Mouse (Mus musculus) fibroblast of lung, adult 2 months (primary cell): ENCODE data around the gene H13.
A peak's percentile ranks its signal among the peaks of the same experiment; 100 is the strongest.

Experiments
- DNase-seq: peaks from one replicate; pipeline ENCODE4 v3.0.0-alpha.2; 2011; ENCODE audit warnings: low read depth

H13 gene

GRCm38 (mm10) chr2:152669256-152669638 lies at the start of gene H13:
Gene H13 (plus strand): TSS chr2:152669461.
- DNase-seq = no peak

DNA sequence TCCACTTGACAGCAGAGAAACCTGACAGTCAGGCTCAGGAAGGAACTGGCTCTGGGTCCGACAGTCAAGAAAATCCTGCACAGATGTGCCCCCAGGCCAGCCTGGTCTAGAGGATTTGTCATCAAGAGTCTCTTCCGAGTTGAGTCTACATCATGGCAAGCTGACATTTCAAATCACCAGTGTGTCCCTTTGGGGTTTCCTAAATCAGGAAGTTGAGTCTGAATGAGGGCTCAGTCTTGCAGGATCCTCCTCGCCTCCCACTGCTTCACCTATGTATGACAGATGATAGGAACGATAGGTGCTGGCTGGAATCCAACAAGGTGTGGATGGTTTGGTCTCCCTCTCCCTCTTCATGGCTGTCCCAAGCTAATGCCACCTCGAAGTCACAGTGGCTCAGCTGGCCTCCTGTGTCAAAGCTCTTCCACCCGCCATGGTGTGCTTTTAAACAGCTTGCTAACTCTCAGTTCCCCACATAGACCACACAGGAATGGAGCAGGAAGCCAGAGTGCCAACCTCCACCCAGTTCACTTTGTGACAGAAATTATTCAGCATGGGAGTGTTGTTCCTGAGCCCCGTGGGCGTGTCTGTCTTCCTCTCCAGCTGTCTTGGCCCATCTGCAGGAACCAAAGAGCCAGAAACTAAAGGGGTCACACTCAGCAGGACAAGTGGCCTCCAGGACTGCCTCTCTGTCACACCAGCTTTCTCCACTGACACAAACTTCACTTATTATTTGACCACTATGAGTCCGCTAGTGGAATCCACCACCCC lies 48.7 kb upstream of the H13 start:
- DNase-seq = no peak

- DNase-seq = no peak
Observed at GRCm38 (mm10) chr2:152622151-152622550, 47.1 kb upstream of the H13 start.

DNA sequence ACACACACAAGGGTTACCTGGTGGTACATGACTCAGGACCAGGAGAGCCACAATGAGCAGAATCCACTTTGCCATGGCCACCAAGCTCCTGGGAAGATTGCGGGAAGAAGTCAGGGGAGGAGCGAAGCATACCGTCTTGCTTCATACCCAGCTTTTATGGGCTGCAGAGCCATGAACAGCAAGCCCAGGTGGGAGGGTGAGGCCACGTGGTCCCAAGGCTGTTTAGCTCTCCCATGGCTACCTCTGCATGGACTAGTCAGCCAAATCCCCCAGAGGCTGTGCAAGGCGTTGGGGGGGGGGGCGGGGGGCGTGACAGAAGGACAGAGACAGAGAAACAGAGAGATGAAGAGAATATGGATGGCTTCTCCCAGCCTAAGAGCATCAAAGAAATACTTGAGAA lies 46.3 kb upstream of the H13 start, which contains the start of gene Defb25:
Gene Defb25 (minus strand): TSS at position 101 of the 400 bp plus-strand sequence.
- DNase-seq = no peak

- DNase-seq = no peak
Observed at GRCm38 (mm10) chr2:152624566-152624965, 44.7 kb upstream of the H13 start.

DNA sequence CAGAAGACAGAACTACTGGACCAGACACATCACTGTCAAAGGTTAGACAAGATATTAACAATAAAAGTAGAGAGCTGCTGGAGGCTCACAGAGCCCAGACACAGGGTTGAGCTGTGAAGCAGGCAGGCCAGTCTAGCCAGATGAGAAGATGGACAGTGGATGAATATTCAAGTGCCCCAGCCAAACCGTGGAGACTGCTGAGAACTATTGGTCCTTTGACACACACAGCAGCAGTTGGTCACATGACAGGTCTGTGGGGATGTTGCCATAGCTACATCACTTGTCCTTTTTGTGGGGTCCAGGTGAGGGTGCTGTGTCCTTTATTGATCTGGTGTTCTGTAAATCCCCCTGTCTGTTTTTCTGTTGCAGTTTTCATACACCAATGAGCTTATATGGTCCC lies 44.0 kb upstream of the H13 start:
- no peak for DNase-seq

- DNase-seq = no peak
Observed at GRCm38 (mm10) chr2:152626774-152627591, 42.3 kb upstream of the H13 start, which contains the start of gene Rem1. Gene Rem1 (plus strand): TSS chr2:152626951.

- no peak for DNase-seq
Observed at GRCm38 (mm10) chr2:152628066-152628465, 41.2 kb upstream of the H13 start.

- DNase-seq = no peak
Observed at GRCm38 (mm10) chr2:152629239-152629638, 40.0 kb upstream of the H13 start.

GRCm38 (mm10) chr2:152629904-152630303 lies 39.4 kb upstream of the H13 start:
- DNase-seq = no peak

- DNase-seq = no peak
Observed at GRCm38 (mm10) chr2:152633334-152633733, 35.9 kb upstream of the H13 start.

DNA sequence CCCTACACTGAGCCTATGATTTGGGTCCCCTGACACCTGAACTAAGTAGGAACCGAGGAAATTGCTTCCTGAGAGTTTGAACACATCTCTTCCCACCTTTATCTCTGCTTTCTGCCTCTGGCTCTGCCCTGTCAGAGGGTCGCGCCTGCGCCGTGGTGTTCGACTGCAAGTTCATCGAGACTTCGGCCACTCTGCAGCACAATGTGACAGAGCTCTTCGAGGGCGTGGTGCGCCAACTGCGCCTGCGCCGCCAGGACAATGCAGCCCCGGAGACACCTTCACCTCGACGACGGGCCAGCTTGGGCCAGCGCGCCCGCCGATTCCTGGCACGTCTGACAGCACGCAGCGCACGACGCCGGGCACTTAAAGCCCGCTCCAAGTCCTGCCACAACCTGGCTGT lies 35.0 kb upstream of the H13 start:
- no peak for DNase-seq

- DNase-seq = peak; percentile 59
Observed at GRCm38 (mm10) chr2:152636246-152637005, 32.8 kb upstream of the H13 start.

- no peak for DNase-seq
Observed at GRCm38 (mm10) chr2:152637006-152637322, 32.3 kb upstream of the H13 start.

DNA sequence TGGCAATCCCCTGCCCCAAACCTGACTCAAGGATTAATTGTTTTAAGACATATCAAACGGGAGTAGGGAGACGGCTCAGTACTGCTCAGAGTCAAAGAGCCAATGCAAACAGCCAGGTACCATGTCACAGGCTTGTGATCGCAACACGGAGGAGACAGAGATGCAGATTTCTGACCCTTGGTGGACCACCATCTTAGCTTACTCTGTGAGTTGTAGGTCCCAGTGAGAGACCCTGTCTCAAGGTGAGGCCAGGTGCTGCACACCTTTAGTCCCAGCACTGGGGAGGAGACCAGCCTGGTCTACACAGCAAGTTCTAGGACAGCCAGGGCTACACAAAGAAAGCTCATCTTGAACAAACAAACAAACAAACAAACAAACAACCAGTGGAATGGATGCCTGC lies 31.9 kb upstream of the H13 start:
- DNase-seq = no peak

DNA sequence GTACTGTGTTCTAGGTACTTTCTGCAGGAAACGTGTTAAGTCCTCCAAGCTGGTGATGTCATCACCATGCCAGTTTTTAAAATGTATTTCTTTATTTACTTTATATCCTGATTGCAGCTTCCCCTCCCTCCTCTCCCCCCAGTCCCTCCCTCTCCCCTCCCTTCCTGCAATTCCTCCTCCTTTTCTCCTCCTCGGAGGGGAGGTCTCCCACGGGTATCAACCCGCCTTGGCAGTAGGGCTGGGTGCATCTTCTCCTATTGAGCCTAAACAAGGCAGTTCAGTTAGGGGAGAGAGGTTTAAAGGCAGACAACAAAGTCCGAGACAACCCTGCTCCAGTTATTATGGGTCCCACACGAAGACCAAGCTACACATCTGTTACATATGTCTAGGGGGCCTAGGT lies 30.4 kb upstream of the H13 start:
- DNase-seq = no peak

DNA sequence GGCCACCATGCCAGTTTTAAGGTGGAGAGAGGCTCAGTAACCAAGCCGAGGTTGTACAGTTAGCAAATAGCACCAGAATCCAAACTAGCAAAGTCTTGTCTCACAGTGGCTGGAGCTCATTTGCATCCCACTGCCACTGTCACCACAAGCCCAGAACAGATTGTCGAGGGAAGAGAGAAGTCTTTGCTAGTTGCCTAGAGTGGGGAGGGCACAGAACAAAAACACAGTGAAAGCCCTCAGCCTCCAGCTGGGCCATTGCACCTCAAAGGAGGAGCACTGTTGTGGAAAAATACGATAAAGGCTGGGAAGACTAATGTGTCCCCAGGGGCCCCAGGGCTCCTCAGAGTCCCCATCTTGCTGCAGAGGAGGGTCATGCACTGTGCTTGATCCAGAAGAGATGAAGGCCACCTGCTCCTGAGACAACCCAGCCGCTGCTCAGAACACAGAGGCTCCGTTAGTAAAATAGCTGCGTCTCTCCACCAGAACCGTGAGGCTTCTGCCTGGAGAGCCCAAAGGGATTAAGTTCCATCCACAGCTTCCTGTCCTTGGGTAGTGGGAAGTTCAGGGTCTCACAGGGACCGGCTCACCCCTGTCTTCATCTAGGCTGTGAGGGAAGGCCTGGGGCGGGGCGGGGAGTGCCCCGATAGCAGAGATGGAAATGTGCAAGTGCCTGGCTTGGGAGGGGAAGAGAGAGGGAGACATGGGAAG lies 29.7 kb upstream of the H13 start:
- DNase-seq = no peak

DNA sequence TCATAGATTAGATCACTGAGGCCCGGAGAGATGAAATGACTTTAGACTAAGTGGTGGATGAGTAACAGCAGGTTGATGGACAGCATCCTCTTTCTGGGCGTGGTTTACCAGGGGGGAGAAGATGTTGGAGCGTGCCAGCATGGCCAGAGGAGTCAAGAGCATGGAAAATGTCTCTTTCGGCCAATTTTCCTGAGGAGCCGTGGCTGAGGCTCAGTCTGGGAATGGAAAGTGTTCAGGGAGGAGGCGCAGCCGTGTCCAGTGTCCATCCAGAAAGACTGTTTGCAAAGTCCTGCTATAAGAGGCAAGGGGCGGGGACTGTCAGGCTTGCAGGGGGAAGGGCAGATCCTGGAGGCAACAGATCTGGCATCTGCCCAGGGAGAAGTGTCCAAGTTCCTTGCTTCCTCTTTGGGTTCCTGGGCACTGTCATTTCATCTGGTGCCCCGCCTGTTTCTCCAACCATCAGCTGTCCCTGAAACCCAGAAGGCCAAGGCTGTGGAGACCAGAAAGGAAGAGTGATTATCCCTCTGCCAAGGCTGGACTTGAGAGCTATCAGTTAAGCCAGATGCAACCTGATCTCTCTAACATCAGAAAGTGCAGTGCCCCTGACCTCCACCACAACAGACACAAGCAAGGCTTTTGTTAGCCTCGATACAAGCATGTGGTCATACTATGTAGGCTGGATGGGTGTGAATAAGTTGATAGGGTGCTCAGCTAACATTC lies 16.2 kb upstream of the H13 start:
- DNase-seq = peak; percentile 67

DNA sequence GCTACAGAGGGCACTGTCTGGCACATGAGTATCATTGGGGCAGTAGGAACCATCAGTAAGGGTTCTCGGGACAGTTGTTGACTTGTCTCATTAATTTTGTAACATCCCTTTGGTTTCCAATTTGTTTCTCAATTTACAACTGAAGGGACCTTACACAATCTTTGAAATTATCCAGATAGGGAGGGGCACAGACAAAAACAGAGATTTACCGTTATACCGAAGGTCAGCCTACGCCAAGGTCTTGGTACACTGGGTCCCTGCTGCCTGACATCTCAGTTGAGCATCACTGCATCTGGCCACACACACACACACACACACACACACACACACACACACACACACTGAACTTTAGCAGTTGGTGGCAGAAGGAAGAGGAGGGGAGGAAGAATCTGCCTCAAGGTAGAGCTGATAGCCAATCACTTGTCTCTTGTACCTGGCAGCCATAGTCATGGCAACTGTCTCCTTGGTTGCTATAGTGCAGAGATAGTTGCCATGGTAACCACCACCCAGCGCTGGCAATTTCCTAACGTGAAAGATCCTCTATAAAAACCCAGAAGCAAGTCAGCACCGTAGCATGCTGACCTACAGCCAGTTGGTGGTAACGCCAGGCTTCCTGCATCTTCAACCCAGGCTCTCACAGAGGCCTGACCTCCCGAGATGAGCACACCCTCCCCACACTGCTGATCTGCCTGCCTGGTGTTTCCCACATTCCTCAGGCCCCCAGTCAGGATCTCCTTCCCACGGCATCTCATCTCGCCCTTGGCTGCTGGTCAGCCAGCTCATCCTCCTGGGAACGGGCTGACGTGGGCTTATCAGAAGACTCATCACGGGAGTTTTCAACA lies 15.2 kb upstream of the H13 start:
- DNase-seq = no peak

DNA sequence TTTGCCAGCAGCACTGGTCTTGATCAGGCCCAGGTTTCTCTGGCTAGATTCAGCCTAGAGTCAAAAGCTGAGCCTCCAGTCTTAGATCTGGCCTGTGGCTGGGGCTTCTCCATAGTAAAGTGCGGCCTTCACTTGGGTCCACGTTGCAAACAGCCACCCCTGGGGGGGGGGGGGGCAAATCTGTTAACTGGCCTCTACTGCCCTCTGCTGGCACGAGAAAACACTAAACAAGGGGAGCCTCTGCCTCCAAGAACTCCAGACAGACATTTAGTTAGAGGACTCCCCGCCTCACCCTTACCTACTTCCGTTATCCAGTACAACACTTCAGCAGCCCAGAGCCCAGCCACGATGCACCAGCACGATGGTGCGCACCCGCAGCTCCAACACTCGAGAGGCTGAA lies 11.9 kb upstream of the H13 start:
- no peak for DNase-seq
